Mouse (Mus musculus) thymus, adult 2 months (tissue): ENCODE measurements around the gene Gm49405.

Experiments
- CTCF ChIP-seq: fragments of 200-500 bp; IDR thresholded peaks from 2 replicates; pipeline ENCODE4 v1.5.1; 2012; ENCODE audit warnings: mild to moderate bottlenecking, control low read depth, low read length, moderate library complexity, borderline replicate concordance; ENCODE audit not compliant: control insufficient read depth, poor library complexity, insufficient read depth; ENCODE audit errors: extremely low read depth
- POLR2A ChIP-seq: fragments of 200-500 bp; IDR thresholded peaks from 2 replicates; pipeline ENCODE4 v1.6.1; 2012; ENCODE audit warnings: mild to moderate bottlenecking, low read length, control low read depth, moderate library complexity; ENCODE audit not compliant: control insufficient read depth, poor library complexity, insufficient read depth; ENCODE audit errors: extremely low read depth

- TF ChIP-seq CTCF (no peak), POLR2A (no peak)
Observed at GRCm38 (mm10) chr19:3988750-3989149, 11.7 kb upstream of the Gm49405 start.
